37 mouse cellular contexts compared by ENCODE assay signal in the genomic region with DNA sequence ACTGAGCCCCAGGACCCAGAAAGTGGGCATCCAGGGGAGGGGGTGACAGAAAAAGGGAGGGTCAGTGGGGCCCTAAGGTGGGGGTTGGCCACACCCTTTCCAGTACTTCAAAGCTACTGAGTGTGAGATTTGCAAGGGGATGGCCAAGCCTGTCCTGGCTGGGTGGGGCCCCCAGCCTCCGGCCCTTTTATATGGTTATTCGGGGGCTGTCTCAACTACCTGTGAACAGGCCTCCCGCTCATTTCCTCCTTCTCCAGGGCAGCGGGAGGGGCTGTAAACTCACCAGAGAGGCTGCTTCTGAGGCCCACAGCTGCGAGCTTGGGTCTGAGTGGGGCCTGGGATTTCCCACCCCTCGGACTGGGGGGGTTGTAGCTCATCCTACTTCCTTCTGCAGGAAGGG. TPM values are rescaled to one million over a fixed set of nuclear protein-coding genes. Genes with fewer than 3 reads are reported as not detected.
"Had no signal": no experiment of that assay in that cellular context is flagged by ENCODE, and none has a peak within 500 bp of the region (broad histone marks: within the 10 kb centered on the region; RNA-seq: fewer than 3 reads in every experiment).

No protein-coding gene starts in this region.

- H3K36me3 ChIP-seq: heart, embryonic 13.5 days; heart, embryonic 15.5 days; hindbrain, embryonic 13.5 days; hindbrain, embryonic 15.5 days; limb, embryonic 13.5 days; limb, embryonic 15.5 days; liver, embryonic 12.5 days had no signal

- H3K27ac ChIP-seq: heart, adult 2 months; heart, embryonic 13.5 days; heart, embryonic 15.5 days; hindbrain, embryonic 13.5 days; hindbrain, embryonic 15.5 days; hindbrain, postnatal 0 days; limb, embryonic 13.5 days; limb, embryonic 15.5 days; liver, embryonic 12.5 days; liver, embryonic 14.5 days had no signal

- DNase-seq: gastrocnemius, postnatal 10 days; gastrocnemius, postnatal 36 days; heart, adult 11 months; heart, adult 2 months; heart, postnatal 14 days; heart, postnatal 36 days; kidney, adult 11 months; kidney, adult 2 months; kidney, postnatal 10 days; kidney, postnatal 25 days; layer of hippocampus, adult 9-11 months; layer of hippocampus, postnatal 36 days; left cerebral cortex, postnatal 4 days had no signal

- H3K4me3 ChIP-seq: heart, adult 2 months; heart, embryonic 13.5 days; heart, embryonic 15.5 days; hindbrain, embryonic 13.5 days; hindbrain, embryonic 15.5 days; limb, embryonic 13.5 days; limb, embryonic 15.5 days; liver, embryonic 12.5 days had no signal

- H3K4me2 ChIP-seq: heart, embryonic 11.5 days; heart, embryonic 13.5 days; heart, embryonic 15.5 days; hindbrain, embryonic 13.5 days; hindbrain, embryonic 15.5 days; limb, embryonic 13.5 days; limb, embryonic 15.5 days; liver, embryonic 12.5 days had no signal

- H3K9me3 ChIP-seq: heart, embryonic 13.5 days; heart, embryonic 15.5 days; hindbrain, embryonic 13.5 days; hindbrain, embryonic 15.5 days; limb, embryonic 13.5 days; limb, embryonic 15.5 days; liver, embryonic 12.5 days had no signal

- H3K27me3 ChIP-seq: hindbrain, embryonic 15.5 days had no signal

- ATAC-seq: hindbrain, postnatal 0 days; intestine, embryonic 16.5 days; liver, embryonic 12.5 days had no signal

- H3K9ac ChIP-seq: heart, embryonic 13.5 days; heart, embryonic 15.5 days; hindbrain, embryonic 13.5 days; hindbrain, embryonic 15.5 days; limb, embryonic 13.5 days; limb, embryonic 15.5 days; liver, embryonic 12.5 days; liver, embryonic 14.5 days had no signal

RNA-seq across cellular contexts. Expression of a gene that starts 46.7 kb away (rescaled TPM):
- total RNA-seq: gastrocnemius, adult 18-20 months; gastrocnemius, postnatal 10 days; gastrocnemius, postnatal 36 days; heart, adult 2 months; heart, postnatal 14 days; heart, postnatal 36 days; hematopoietic stem cell, adult 5-6 weeks; layer of hippocampus, postnatal 14 days; layer of hippocampus, postnatal 36 days; left cerebral cortex, adult 8-10 months; left cerebral cortex, postnatal 10 days; left cerebral cortex, postnatal 25 days; left cerebral cortex, postnatal 4 days; liver, adult 2 months had no signal
- polyA plus RNA-seq: heart, adult 2 months; heart, embryonic 11.5 days; heart, embryonic 13.5 days; heart, embryonic 15.5 days; heart, postnatal 0 days; intestine, embryonic 14.5 days; intestine, embryonic 16.5 days; kidney, adult 2 months; kidney, embryonic 14.5 days; kidney, embryonic 16.5 days; large intestine, adult 2 months; liver, adult 2 months; liver, embryonic 12.5 days; liver, embryonic 16.5 days had no signal
